Mouse (Mus musculus) megakaryocyte, embryonic 14.5 days (primary cell): ENCODE measurements around the gene Psma7.

ENCODE experiments used
- FLI1 ChIP-seq: IDR thresholded peaks from 2 replicates; pipeline ENCODE4 v1.6.1; 2012; ENCODE audit warnings: low read length, inconsistent platforms, mixed read lengths
- GATA1 ChIP-seq: IDR thresholded peaks from 3 replicates; pipeline ENCODE4 v1.6.1; 2012; ENCODE audit warnings: mixed read lengths, low read length, inconsistent platforms, borderline replicate concordance

DNA sequence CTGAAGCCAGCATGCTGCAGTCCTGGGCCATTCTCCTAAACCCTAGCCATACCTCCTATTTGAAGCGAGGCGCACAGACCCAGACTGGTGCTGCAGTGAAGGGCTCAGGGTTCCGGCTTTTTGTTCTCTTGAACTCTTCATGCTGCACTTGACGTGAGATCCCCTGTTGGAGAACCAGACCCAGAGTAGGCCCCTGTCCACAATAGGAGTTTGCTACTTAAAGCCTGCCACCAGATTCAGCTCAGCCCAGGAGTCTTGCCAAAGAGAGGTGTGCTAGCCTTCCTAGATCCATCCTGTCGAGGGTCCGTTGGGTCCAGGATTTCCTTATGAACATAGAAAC, 16.4 kb downstream of the Psma7 start:
- TF ChIP-seq GATA1, result no peak
- no peak for TF ChIP-seq FLI1
